Mouse (Mus musculus): Measurements from ENCODE around the gene Rab8b.
"Not testable (repeated sequence)": the region's sequence is repeated elsewhere in the genome, so short reads cannot be mapped to it uniquely, and the experiment has no call there.

The Rab8b gene

DNA sequence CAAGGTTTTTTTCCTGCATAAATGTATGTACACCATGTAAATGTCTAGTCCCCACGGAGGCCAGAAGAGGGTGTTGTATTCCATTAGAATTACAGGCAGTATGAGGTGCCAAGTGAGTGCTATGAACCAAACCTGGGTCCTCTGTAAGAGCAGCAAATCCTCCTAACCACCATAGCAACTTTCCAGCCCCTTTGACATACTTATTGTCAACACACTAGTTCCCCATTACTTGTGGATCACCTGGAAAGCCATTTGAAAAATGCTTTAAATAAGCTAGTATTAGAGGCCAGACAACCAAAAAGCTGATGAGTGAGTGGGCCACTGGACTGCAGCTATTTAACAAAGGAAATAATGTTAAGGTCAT lies 1.6 kb downstream of the Rab8b start:
- DNase-seq (ENCODE audit: extremely low read depth, low read depth) = peak; percentile 65

DNA sequence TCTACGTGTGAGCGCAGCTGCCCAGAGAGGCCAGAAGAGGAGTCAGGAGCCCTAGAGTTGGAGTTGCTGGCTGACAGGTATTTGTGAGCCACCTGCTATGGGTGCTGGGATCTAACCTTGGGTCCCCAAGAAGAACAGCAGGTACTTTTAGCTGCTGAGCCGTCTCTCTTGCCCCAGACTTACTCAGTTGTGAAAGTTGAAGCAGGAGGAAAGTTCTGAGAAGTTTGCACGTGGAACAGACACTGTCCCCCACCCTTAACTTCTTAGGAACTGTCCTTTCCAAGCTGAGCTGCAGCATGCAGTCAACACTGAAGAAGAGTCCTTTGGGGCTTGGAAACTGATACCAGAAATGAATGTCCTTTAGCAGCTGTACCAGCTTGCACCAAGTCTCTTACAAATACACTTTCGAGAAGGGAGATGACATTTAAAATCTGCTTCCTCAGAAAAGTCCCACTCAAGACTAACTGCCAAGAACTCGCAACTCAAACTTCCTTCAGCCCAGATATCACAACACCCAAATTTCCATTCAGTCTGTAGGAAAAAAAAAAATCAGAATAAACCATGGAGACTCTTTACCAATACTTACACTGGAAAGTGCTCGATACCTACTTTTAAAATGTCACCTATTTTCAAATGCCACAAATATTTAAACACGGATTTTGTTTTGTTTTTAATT lies 2.1 kb downstream of the Rab8b start:
- no peak for DNase-seq (ENCODE audit: extremely low read depth, low read depth)

GRCm38 (mm10) chr9:66915869-66916785 lies 3.4 kb downstream of the Rab8b start:
- peak; percentile 88 for DNase-seq (ENCODE audit: extremely low read depth, low read depth)

- peak; percentile 39 for DNase-seq (ENCODE audit: extremely low read depth, low read depth)
These were observed 4.1 kb downstream of the Rab8b start for GRCm38 (mm10) chr9:66915401-66915800.

DNA sequence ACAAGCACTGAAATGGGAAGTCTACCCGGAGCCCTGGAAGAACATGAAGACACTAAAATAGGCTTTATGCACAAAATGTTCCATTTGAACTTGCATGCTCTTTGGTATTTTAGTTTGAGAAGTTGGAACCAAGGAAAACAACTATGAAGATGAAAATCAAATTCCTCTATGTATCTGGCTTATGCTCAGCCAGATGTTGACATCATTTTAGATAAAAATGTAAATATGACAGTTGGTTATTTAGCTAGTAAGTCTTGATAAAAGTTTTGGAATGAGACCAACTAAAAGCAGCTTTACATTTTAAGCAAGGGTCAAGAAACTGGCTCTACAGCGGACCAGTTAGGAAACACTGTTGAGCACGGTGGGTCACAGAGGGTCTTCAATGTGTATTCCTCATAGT lies 4.9 kb downstream of the Rab8b start:
- DNase-seq (ENCODE audit: extremely low read depth, low read depth) = no peak

- not testable (repeated sequence) for DNase-seq (ENCODE audit: extremely low read depth, low read depth)
These were observed 6.1 kb downstream of the Rab8b start for GRCm38 (mm10) chr9:66913254-66913934.

GRCm38 (mm10) chr9:66912304-66912703 lies 7.2 kb downstream of the Rab8b start:
- DNase-seq (ENCODE audit: extremely low read depth, low read depth) = no peak

- no peak for DNase-seq (ENCODE audit: extremely low read depth, low read depth)
These were observed 8.8 kb downstream of the Rab8b start for GRCm38 (mm10) chr9:66910677-66911076.

DNA sequence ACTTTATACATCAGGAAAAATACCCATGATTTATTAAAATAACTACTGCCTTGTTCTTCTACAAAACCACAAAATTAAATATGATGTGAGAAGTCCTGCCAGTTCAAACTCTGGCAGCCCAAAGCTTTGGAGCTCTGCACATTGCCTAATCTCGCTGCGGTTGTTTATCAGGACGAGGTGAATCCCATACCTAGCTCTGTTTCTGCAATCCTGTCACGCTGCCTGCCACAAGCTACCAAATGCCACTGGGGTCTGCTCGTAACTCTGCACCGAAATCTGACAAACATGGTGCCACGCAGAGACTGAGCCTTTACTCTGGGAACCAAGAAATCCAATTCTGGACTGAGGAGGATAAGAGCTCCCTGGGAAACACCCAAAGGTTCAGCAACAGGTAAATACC lies 9.6 kb downstream of the Rab8b start:
- DNase-seq (ENCODE audit: extremely low read depth, low read depth) = no peak

DNA sequence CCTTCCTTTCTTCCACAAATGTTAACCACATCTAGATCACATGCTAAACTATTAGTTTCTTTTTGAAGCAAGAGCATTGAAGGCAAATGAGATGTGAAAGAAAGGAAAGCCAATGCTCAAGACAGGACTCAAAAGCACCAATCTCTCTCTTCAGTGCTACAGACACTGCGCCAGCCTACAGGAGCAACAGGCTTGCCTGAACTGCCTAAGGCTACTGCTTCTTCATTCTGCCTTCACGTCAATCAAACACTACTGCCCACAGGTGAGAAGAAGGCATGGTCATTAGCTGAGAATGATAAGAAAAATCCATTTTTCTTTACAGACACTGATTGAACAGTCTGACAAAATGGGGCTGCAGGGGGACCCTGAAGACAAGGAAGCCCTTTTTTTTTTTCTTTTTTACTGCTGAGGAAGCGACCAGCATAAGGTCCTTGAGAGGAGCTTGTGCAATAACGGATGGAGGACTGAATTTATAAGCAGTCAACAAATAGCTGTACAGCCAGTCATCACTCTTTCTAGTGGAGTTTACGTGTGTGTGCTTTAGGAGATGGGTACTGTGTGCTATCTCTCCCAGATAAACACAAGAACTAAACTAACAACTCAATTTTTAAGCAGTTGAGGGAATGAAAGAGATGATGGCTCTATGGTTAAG lies 11.6 kb downstream of the Rab8b start:
- DNase-seq (ENCODE audit: extremely low read depth, low read depth) = no peak

- DNase-seq (ENCODE audit: extremely low read depth, low read depth) = no peak
These were observed 12.4 kb downstream of the Rab8b start for GRCm38 (mm10) chr9:66907126-66907525.

DNA sequence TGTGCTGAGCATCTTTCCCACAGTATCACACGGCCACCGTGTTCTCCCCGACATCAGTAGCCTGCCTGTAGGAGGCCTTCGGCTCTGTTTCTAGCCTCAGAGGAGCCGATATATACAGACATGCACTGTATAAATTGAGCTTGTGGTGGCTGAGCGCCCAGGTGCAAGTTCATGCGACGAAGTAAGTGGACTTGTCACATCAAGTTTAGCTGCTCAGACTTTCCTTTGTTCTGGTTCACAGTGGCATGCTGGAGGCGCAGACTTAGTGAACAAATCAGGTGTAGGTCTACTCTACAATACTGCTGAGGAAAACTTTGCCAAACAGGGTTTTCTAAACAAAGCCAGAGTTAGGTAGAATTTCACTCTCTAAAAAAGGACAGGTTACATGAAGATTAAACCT lies 13.5 kb downstream of the Rab8b start:
- no peak for DNase-seq (ENCODE audit: extremely low read depth, low read depth)

DNA sequence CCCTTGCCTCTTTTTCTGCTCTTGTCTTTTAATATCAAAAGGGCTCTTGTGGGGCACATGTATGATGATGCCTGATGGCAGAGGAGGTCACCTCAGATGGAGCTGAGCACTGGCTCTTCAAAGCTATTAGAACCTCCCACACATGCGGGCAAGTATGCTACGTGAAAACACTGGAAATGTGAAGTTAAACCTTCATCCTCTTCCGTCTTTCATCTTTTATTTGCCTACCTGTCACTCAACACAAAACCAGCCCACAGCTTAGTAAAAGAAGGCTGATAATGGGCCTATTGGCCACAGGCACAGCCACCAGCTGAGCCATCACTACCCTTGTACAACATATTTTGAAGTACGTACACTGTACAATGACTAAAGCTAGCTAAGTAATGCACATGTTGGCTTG lies 20.0 kb downstream of the Rab8b start:
- DNase-seq (ENCODE audit: extremely low read depth, low read depth) = no peak

- no peak for DNase-seq (ENCODE audit: extremely low read depth, low read depth)
These were observed 20.4 kb downstream of the Rab8b start for GRCm38 (mm10) chr9:66899072-66899471.

GRCm38 (mm10) chr9:66897851-66898250 lies 21.6 kb downstream of the Rab8b start:
- DNase-seq (ENCODE audit: extremely low read depth, low read depth) = no peak

GRCm38 (mm10) chr9:66896951-66897350 lies 22.5 kb downstream of the Rab8b start:
- no peak for DNase-seq (ENCODE audit: extremely low read depth, low read depth)

DNA sequence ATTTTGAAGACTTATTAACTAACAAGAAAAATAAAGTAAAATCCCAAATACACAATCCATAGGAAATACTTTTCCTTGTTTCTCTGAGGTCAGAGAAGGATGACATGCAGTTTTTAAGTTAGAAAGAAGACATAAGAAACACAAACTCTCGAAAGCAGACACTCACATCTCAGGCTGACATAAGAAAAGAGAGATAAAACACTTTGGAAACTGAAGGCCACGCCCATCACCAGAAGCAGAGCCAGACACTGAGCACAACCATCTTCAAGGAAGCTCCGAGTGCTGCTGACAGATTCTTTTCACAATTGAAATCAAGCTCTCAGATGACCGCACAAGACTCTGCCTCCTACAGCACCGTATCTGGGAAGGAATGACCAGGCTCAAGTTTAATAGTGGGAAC lies 23.5 kb downstream of the Rab8b start:
- DNase-seq (ENCODE audit: extremely low read depth, low read depth) = peak; percentile 87

GRCm38 (mm10) chr9:66895035-66895779 lies 24.3 kb downstream of the Rab8b start:
- peak; percentile 58 for DNase-seq (ENCODE audit: extremely low read depth, low read depth)

DNA sequence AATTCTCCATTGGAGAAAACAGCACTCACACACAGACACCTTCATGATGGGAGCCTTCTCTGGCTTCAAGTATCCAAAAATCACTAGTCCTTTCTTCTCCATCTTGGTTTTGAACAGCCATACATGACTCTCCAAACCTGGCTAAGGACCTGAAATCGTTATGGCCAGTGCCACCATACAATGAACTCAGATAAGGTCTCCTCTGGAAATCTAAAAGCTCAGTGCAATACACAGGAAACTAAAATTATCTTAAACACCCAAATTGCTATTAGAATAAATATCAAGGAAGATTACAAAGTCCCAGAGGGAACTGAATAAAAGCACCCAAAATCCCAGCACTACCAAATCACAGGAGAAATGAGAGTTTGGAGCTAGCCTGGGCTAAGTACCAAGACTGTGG lies 25.1 kb downstream of the Rab8b start:
- no peak for DNase-seq (ENCODE audit: extremely low read depth, low read depth)

- DNase-seq (ENCODE audit: extremely low read depth, low read depth) = not testable (repeated sequence)
These were observed 27.0 kb downstream of the Rab8b start for GRCm38 (mm10) chr9:66892456-66892855.

All from MEL-GATA-1-ER (cell line).